Mouse (Mus musculus) MEL (cell line): ENCODE data around the gene Eif1ax. TPM values are rescaled to one million over a fixed set of nuclear protein-coding genes. Genes with fewer than 3 reads are reported as not detected.

ENCODE experiments used
- DNase-seq: peaks from one replicate; pipeline ENCODE4 v3.0.0; 2011; ENCODE audit warnings: low read depth, low spot score
- H3K27ac ChIP-seq: 2 replicates; pipeline ENCODE4 v1.5.1; 2012; ENCODE audit warnings: low read depth, mild to moderate bottlenecking, control low read depth, low read length, moderate library complexity; ENCODE audit not compliant: control insufficient read depth
- H3K27me3 ChIP-seq, 2 experiments: fragments of 150-350 bp in 1 of 2; sonication (generic) in 1 of 2; 2 replicates each; pipeline ENCODE4 v1.6.1; 2012; ENCODE audit warnings: low read length in 2 of 2, mild to moderate bottlenecking in 2 of 2, improper control_type of control experiment in 1 of 2, moderate library complexity in 1 of 2; ENCODE audit not compliant: insufficient read depth in 2 of 2, control insufficient read depth in 1 of 2
- H3K36me3 ChIP-seq, 2 experiments: 2 replicates each; pipeline ENCODE4 v1.6.1; 2012 to 2014; ENCODE audit warnings: low read length in 2 of 2, improper control_type of control experiment in 1 of 2, inconsistent platforms in 1 of 2, mild to moderate bottlenecking in 1 of 2; ENCODE audit not compliant: insufficient read depth in 2 of 2, control insufficient read depth in 1 of 2
- H3K4me1 ChIP-seq, 2 experiments: fragments of 150-350 bp in 1 of 2; sonication (generic) in 1 of 2; 2 replicates each; pipeline ENCODE4 v1.6.1; 2012; ENCODE audit warnings: low read length in 2 of 2, improper control_type of control experiment in 1 of 2, mild to moderate bottlenecking in 1 of 2; ENCODE audit not compliant: insufficient read depth in 2 of 2, control insufficient read depth in 1 of 2
- H3K4me3 ChIP-seq, 2 experiments: fragments of 150-350 bp in 1 of 2; sonication (generic) in 1 of 2; 2 replicates each; pipeline ENCODE4 v1.5.1; 2012; ENCODE audit warnings: low read depth in 2 of 2, low read length in 2 of 2, mild to moderate bottlenecking in 2 of 2, moderate library complexity in 2 of 2, control low read depth in 1 of 2, improper control_type of control experiment in 1 of 2; ENCODE audit not compliant: control insufficient read depth in 1 of 2, insufficient read depth in 1 of 2
- H3K79me2 ChIP-seq: 2 replicates; pipeline ENCODE4 v1.6.1; 2012; ENCODE audit warnings: mild to moderate bottlenecking, low read length, moderate library complexity; ENCODE audit not compliant: control insufficient read depth, poor library complexity, insufficient read depth
- H3K9ac ChIP-seq: 2 replicates; pipeline ENCODE4 v1.6.1; 2012; ENCODE audit warnings: low read depth, mild to moderate bottlenecking, control low read depth, low read length, moderate library complexity; ENCODE audit not compliant: control insufficient read depth, poor library complexity, severe bottlenecking
- H3K9me3 ChIP-seq: fragments of 150-350 bp; sonication (generic); replicated peaks from 2 replicates; pipeline ENCODE4 v1.6.1; 2012; ENCODE audit warnings: mild to moderate bottlenecking, low read length, improper control_type of control experiment, moderate library complexity; ENCODE audit not compliant: insufficient read depth
- CTCF ChIP-seq, 3 experiments: IDR thresholded peaks in 2 of 3; conservative IDR thresholded peaks in 1 of 3; 2 replicates each; pipeline ENCODE4 v1.5.1; 2011 to 2012; ENCODE audit warnings: low read length in 3 of 3, low read depth in 2 of 3, mild to moderate bottlenecking in 2 of 3, improper control_type of control experiment in 1 of 3, inconsistent platforms in 1 of 3, mixed read lengths in 1 of 3, moderate library complexity in 1 of 3; ENCODE audit not compliant: control insufficient read depth in 1 of 3, insufficient read depth in 1 of 3, poor library complexity in 1 of 3, severe bottlenecking in 1 of 3
- E2F4 ChIP-seq: IDR thresholded peaks from 2 replicates; pipeline ENCODE4 v1.6.1; 2011; ENCODE audit warnings: low read depth, low read length, improper control_type of control experiment, borderline replicate concordance
- ELF1 ChIP-seq: IDR thresholded peaks from 2 replicates; pipeline ENCODE4 v1.6.1; 2014; ENCODE audit warnings: low read depth, mild to moderate bottlenecking, inconsistent platforms, low read length, improper control_type of control experiment, moderate library complexity
- EP300 ChIP-seq, 2 experiments: IDR thresholded peaks; 2 replicates each; pipeline ENCODE4 v1.6.1; 2011; ENCODE audit warnings: improper control_type of control experiment in 2 of 2, low read length in 2 of 2, low read depth in 1 of 2, mild to moderate bottlenecking in 1 of 2
- GABPA ChIP-seq: IDR thresholded peaks from 2 replicates; pipeline ENCODE4 v1.6.1; 2012; ENCODE audit warnings: low read depth, mild to moderate bottlenecking, inconsistent platforms, low read length, improper control_type of control experiment, moderate library complexity
- GATA1 ChIP-seq: IDR thresholded peaks from 2 replicates; pipeline ENCODE4 v1.6.1; 2011; ENCODE audit warnings: low read depth, low read length, improper control_type of control experiment
- HCFC1 ChIP-seq: IDR thresholded peaks from 2 replicates; pipeline ENCODE4 v1.6.1; 2012; ENCODE audit warnings: low read depth, mild to moderate bottlenecking, inconsistent platforms, low read length, improper control_type of control experiment, moderate library complexity
- JUND ChIP-seq: IDR thresholded peaks from 2 replicates; pipeline ENCODE4 v1.6.1; 2011; ENCODE audit warnings: low read depth, mild to moderate bottlenecking, improper control_type of control experiment, low read length
- MAFK ChIP-seq: IDR thresholded peaks from 2 replicates; pipeline ENCODE4 v1.6.1; 2011; ENCODE audit warnings: low read depth, mild to moderate bottlenecking, low read length, improper control_type of control experiment, borderline replicate concordance
- MAX ChIP-seq: IDR thresholded peaks from 2 replicates; pipeline ENCODE4 v1.6.1; 2011; ENCODE audit warnings: low read length, improper control_type of control experiment
- MAZ ChIP-seq: IDR thresholded peaks from 2 replicates; pipeline ENCODE4 v1.6.1; 2012; ENCODE audit warnings: low read depth, mild to moderate bottlenecking, inconsistent platforms, low read length, improper control_type of control experiment
- MEF2A ChIP-seq: IDR thresholded peaks from 2 replicates; pipeline ENCODE4 v1.6.1; 2014; ENCODE audit warnings: low read depth, mild to moderate bottlenecking, inconsistent platforms, low read length, improper control_type of control experiment; ENCODE audit not compliant: poor library complexity, insufficient replicate concordance, severe bottlenecking; ENCODE audit errors: extremely low read depth
- MXI1 ChIP-seq: IDR thresholded peaks from 2 replicates; pipeline ENCODE4 v1.6.1; 2011; ENCODE audit warnings: mild to moderate bottlenecking, low read depth, low read length, improper control_type of control experiment
- MYC ChIP-seq: IDR thresholded peaks from 2 replicates; pipeline ENCODE4 v1.6.1; 2011; ENCODE audit warnings: low read depth, mild to moderate bottlenecking, low read length, improper control_type of control experiment, moderate library complexity
- NELFE ChIP-seq: IDR thresholded peaks from 2 replicates; pipeline ENCODE4 v1.6.1; 2011; ENCODE audit warnings: low read depth, low read length, improper control_type of control experiment
- NRF1 ChIP-seq: IDR thresholded peaks from 2 replicates; pipeline ENCODE4 v1.6.1; 2014; ENCODE audit warnings: low read depth, mild to moderate bottlenecking, inconsistent platforms, low read length, improper control_type of control experiment, moderate library complexity; ENCODE audit not compliant: poor library complexity, insufficient read depth, severe bottlenecking
- POLR2A ChIP-seq, 2 experiments: IDR thresholded peaks; 2 replicates each; pipeline ENCODE4 v1.6.1; 2011 to 2012; ENCODE audit warnings: low read length in 2 of 2, mild to moderate bottlenecking in 2 of 2, control low read depth in 1 of 2, improper control_type of control experiment in 1 of 2, low read depth in 1 of 2, moderate library complexity in 1 of 2; ENCODE audit not compliant: control insufficient read depth in 1 of 2, insufficient read depth in 1 of 2, poor library complexity in 1 of 2
- POLR2AphosphoS2 ChIP-seq: IDR thresholded peaks from 2 replicates; pipeline ENCODE4 v1.6.1; 2011; ENCODE audit warnings: low read length, improper control_type of control experiment
- SIN3A ChIP-seq: IDR thresholded peaks from 2 replicates; pipeline ENCODE4 v1.6.1; 2012; ENCODE audit warnings: low read length, improper control_type of control experiment, inconsistent platforms
- SMC3 ChIP-seq: IDR thresholded peaks from 2 replicates; pipeline ENCODE4 v1.6.1; 2011; ENCODE audit warnings: low read depth, low read length, improper control_type of control experiment
- TCF12 ChIP-seq: IDR thresholded peaks from 2 replicates; pipeline ENCODE4 v1.6.1; 2014; ENCODE audit warnings: low read depth, mild to moderate bottlenecking, inconsistent platforms, low read length, improper control_type of control experiment, moderate library complexity
- USF1 ChIP-seq: IDR thresholded peaks from 2 replicates; pipeline ENCODE4 v1.6.1; 2014; ENCODE audit warnings: low read depth, mild to moderate bottlenecking, inconsistent platforms, low read length, improper control_type of control experiment, moderate library complexity
- USF2 ChIP-seq, 2 experiments: IDR thresholded peaks; 2 replicates each; pipeline ENCODE4 v1.6.1; 2011 to 2012; ENCODE audit warnings: improper control_type of control experiment in 2 of 2, low read length in 2 of 2, borderline replicate concordance in 1 of 2, inconsistent platforms in 1 of 2, low read depth in 1 of 2, mild to moderate bottlenecking in 1 of 2; ENCODE audit not compliant: insufficient read depth in 1 of 2
- ZKSCAN1 ChIP-seq: IDR thresholded peaks from 2 replicates; pipeline ENCODE4 v1.6.1; 2012; ENCODE audit warnings: low read depth, mild to moderate bottlenecking, inconsistent platforms, low read length, improper control_type of control experiment, moderate library complexity
- ZMIZ1 ChIP-seq: IDR thresholded peaks from 2 replicates; pipeline ENCODE4 v1.6.1; 2012; ENCODE audit warnings: low read depth, mild to moderate bottlenecking, inconsistent platforms, low read length, improper control_type of control experiment, moderate library complexity
- ZNF384 ChIP-seq: IDR thresholded peaks from 2 replicates; pipeline ENCODE4 v1.6.1; 2012; ENCODE audit warnings: low read depth, mild to moderate bottlenecking, inconsistent platforms, low read length, improper control_type of control experiment
- polyA plus RNA-seq, 2 experiments: library from polyadenylated mRNA; stranded (reverse) in 1 of 2; unstranded in 1 of 2; fragments of >175 nt in 1 of 2; fragments of >200 nt in 1 of 2; gene quantifications; 2 replicates each; pipeline versions ENCODE4 v1.2.1 to v1.2.4; 2012; ENCODE audit warnings: low replicate concordance in 2 of 2, low read depth in 1 of 2; ENCODE audit not compliant: insufficient read length in 2 of 2, insufficient read depth in 1 of 2, missing spikeins in 1 of 2
- total RNA-seq: library from RNA; depleted of rRNA; stranded (reverse); fragments of 300-350 nt; gene quantifications from 2 replicates; pipeline ENCODE4 v1.2.3, GENCODE M21; 2012; rRNA removed

Eif1ax gene
- 408 and 490 TPM in 2 replicates for total RNA-seq
- polyA plus RNA-seq = 100 to 1,000 TPM in 1 of 2 experiments, not detected in 1; 372 TPM

DNA sequence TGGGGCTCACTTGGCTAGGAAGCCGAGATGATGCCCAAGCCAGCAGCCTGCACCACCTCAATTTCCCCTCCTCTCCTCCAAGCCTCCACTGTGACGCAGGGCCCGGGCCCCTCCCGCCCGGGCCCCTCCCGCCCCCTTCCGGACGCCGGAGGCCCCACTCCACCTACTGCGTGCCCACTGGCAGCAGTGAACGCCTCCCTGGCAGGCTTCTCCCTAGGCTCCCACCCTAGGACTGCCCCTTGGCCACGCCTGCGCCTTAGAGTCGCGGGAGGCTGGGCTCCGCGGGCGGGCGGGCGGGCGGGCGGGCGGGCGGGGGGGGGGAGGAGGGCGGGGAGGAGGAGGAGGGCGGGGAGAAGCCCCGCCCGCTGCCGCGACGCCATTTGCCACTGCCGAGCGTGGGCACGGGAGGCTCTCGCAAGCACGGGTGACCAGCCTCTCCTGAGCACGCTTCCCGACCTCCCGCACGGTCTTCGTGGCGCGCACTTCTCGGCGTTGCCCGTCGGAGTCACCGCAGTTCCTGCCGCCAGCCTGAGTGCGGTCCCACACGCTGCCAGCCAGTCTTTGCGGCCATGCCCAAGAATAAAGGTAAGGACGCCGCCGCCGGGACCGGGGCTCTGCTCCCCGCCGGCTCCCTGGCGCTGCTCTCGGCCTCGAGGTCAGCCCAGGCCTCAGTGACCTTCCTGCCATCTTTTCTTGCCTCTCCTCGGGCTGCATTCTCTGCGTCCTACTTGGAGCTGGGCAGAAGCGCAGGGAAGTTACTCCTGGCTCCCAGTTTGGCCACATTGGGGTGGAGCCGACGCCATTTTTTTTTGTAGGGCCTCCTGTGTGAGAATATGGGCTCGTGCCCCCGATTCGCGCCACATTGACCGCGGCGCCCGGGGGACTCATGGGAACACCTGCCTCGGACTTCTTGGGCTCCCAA, at the start of gene Eif1ax:
Eif1ax (plus strand) TSS at position 348 of the 922 bp plus-strand sequence.
- H3K27ac ChIP-seq = peak within 1 kb of the TSS; percentile 67
- H3K9ac ChIP-seq = peak within 1 kb of the TSS; percentile 94
- TF ChIP-seq ZKSCAN1 (no peak), MAZ (peak; percentile 91), USF2 (IDR thresholded peaks at IDR 0.05; ENCODE audit: borderline replicate concordance in 1 of 2, insufficient read depth in 1 of 2, low read depth in 1 of 2, low read length in 2 of 2) (no peak), ELF1 (peak; percentile 44; the same call in 1 of the 2 replicates), MEF2A (no peak), HCFC1 (no peak; the same call in 1 of the 2 replicates), MAX (peak; percentile 40; the same call in 1 of the 2 replicates), NELFE (peak; percentile 91), E2F4 (peak; percentile 23; the same call in 1 of the 2 replicates), POLR2A (IDR thresholded peaks at IDR 0.05; ENCODE audit: control insufficient read depth in 1 of 2, insufficient read depth in 1 of 2, low read depth in 1 of 2, low read length in 2 of 2, poor library complexity in 1 of 2) (peak; percentile 68 to 87), SIN3A (peak; percentile 60), USF1 (peak; percentile 11; the same call in 1 of the 2 replicates), CTCF (IDR thresholded peaks at IDR 0.05 in 2 of 3, conservative IDR thresholded peaks at IDR 0.05 in 1 of 3; ENCODE audit: control insufficient read depth in 1 of 3, insufficient read depth in 1 of 3, low read depth in 2 of 3, low read length in 3 of 3, poor library complexity in 1 of 3, severe bottlenecking in 1 of 3) (no peak), MYC (peak; percentile 70; the same call in 1 of the 2 replicates), POLR2AphosphoS2 (peak; percentile 84), JUND (no peak), ZMIZ1 (peak; percentile 62; the same call in 1 of the 2 replicates), GATA1 (no peak), GABPA (no peak), MXI1 (peak; percentile 81), EP300 (IDR thresholded peaks at IDR 0.05; ENCODE audit: low read depth in 1 of 2, low read length in 2 of 2) (no peak), MAFK (no peak), TCF12 (0 out of 2 replicates have a peak, but pooled peaks have one; percentile 18), ZNF384 (no peak), SMC3 (no peak), NRF1 (peak; percentile 59)
- H3K4me3 ChIP-seq = peak within 1 kb of the TSS; percentile 90 to 91
- H3K36me3 ChIP-seq = peaks cover 15 to 24% of the 10 kb centered on the region in 2 experiments
- H3K9me3 ChIP-seq = no peaks in the 10 kb centered on the region
- peaks cover 38% of the 10 kb centered on the region for H3K79me2 ChIP-seq
- DNase-seq = peak; percentile 96
- no peaks in the 10 kb centered on the region for H3K27me3 ChIP-seq
- peaks cover 17 to 20% of the 10 kb centered on the region in 2 experiments for H3K4me1 ChIP-seq
